Mouse (Mus musculus): ENCODE data around the gene Cecr2.

DNA sequence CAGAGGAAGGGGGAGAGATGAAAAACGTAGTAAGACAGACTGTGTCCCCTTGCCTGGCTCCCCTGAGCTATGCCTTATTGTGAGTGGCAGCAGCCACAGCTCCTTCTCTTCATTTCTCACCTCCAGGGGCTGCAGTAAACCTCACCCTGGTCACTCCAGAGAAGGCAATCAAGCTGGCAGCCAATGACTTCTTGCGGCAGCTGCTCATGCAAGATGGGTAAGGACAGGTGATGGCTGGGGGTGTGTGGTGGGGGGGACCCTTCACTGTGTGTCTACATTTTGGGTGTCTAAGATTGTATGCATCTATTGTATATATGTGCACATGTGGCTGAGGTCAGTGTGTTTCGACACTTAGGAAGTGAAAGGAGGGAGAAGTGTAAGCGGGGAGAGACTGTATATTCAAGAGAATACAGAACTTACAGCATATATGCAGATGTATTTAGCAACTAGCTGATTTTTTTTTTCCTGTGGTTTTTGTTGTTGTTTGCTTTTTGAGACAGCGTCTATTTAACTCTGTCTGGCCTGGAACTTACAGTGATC is 122.0 kb downstream of the Cecr2 start:
- no peak for TF ChIP-seq CTCF (IDR thresholded peaks at IDR 0.05; ENCODE audit: low read depth, low read length)
- no peak for TF ChIP-seq TAL1 (conservative IDR thresholded peaks at IDR 0.05; ENCODE audit: low read depth, low read length)
- TF ChIP-seq GATA1 (IDR thresholded peaks at IDR 0.05; ENCODE audit: borderline replicate concordance, low read length) = no peak
